Mouse (Mus musculus): ENCODE measurements around the gene Elovl3. TPM values are rescaled to one million over a fixed set of nuclear protein-coding genes. Genes with fewer than 3 reads are reported as not detected.

Gene Elovl3
- total and polyA plus RNA-seq, 2 experiments: 2.6 to 9.8 TPM

- TF ChIP-seq POLR2A (IDR thresholded peaks at IDR 0.05; ENCODE audit: extremely low read depth, insufficient read depth, low read length): 0 out of 2 replicates have a peak, but pooled peaks have one; percentile 28
- TF ChIP-seq CTCF (IDR thresholded peaks at IDR 0.05; ENCODE audit: low read depth, low read length): peak; percentile 90
Measured at GRCm38 (mm10) chr19:46136639-46137580, 5.2 kb downstream of the Elovl3 start.

GRCm38 (mm10) chr19:46140324-46140723 lies 8.6 kb downstream of the Elovl3 start:
- Histone ChIP-seq H3K9ac (ENCODE audit: low read depth, low read length) (no peak overlapping the region), H3K27ac (replicated peaks; ENCODE audit: insufficient read depth, low read depth, low read length) (no peak overlapping the region), H3K36me3 (ENCODE audit: control insufficient read depth, insufficient read depth, low read length) (no peaks in the 10 kb centered on the region), H3K27me3 (ENCODE audit: control insufficient read depth, insufficient read depth, low read length) (no peaks in the 10 kb centered on the region), H3K4me3 (ENCODE audit: insufficient read depth, low read depth, low read length) (no peak overlapping the region), H3K4me1 (ENCODE audit: control insufficient read depth, insufficient read depth, low read length) (peaks cover 8% of the 10 kb centered on the region; the same call in 1 of the 2 replicates), H3K79me2 (ENCODE audit: control insufficient read depth, insufficient read depth, low read length) (no peaks in the 10 kb centered on the region)
- DNase-seq (ENCODE audit: extremely low read depth, low read depth, low spot score): no peak
- TF ChIP-seq CTCF (IDR thresholded peaks at IDR 0.05; ENCODE audit: low read depth, low read length): no peak
- no peak for TF ChIP-seq POLR2A (IDR thresholded peaks at IDR 0.05; ENCODE audit: extremely low read depth, insufficient read depth, low read length)
- WGBS: 80% methylated on average over 2 of the region's 2 CpGs

More at GRCm38 (mm10) chr19:46136639-46137580, 5.2 kb downstream of the Elovl3 start:
- Histone ChIP-seq H3K36me3 (ENCODE audit: control insufficient read depth, insufficient read depth, low read length) (no peaks in the 10 kb centered on the region), H3K9ac (ENCODE audit: low read depth, low read length) (peak overlapping the region; percentile 45), H3K79me2 (ENCODE audit: control insufficient read depth, insufficient read depth, low read length) (no peaks in the 10 kb centered on the region), H3K27me3 (ENCODE audit: control insufficient read depth, insufficient read depth, low read length) (no peaks in the 10 kb centered on the region), H3K4me1 (ENCODE audit: control insufficient read depth, insufficient read depth, low read length) (peaks cover 19% of the 10 kb centered on the region), H3K4me3 (ENCODE audit: insufficient read depth, low read depth, low read length) (peak overlapping the region; percentile 68; the same call in 1 of the 2 replicates), H3K27ac (replicated peaks; ENCODE audit: insufficient read depth, low read depth, low read length) (no peak overlapping the region)
- 2% methylated on average over 49 of the region's 49 CpGs for WGBS
- DNase-seq (ENCODE audit: extremely low read depth, low read depth, low spot score): peak; percentile 71

- Histone ChIP-seq H3K4me3 (ENCODE audit: insufficient read depth, low read depth, low read length) (no peak overlapping the region), H3K27ac (replicated peaks; ENCODE audit: insufficient read depth, low read depth, low read length) (no peak overlapping the region), H3K27me3 (ENCODE audit: control insufficient read depth, insufficient read depth, low read length) (no peaks in the 10 kb centered on the region), H3K36me3 (ENCODE audit: control insufficient read depth, insufficient read depth, low read length) (no peaks in the 10 kb centered on the region), H3K79me2 (ENCODE audit: control insufficient read depth, insufficient read depth, low read length) (no peaks in the 10 kb centered on the region), H3K4me1 (ENCODE audit: control insufficient read depth, insufficient read depth, low read length) (0 out of 2 replicates have a peak, but pooled peaks cover 3% of the 10 kb centered on the region), H3K9ac (ENCODE audit: low read depth, low read length) (no peak overlapping the region)
- no peak for DNase-seq (ENCODE audit: extremely low read depth, low read depth, low spot score)
- no peak for TF ChIP-seq CTCF (IDR thresholded peaks at IDR 0.05; ENCODE audit: low read depth, low read length)
- TF ChIP-seq POLR2A (IDR thresholded peaks at IDR 0.05; ENCODE audit: extremely low read depth, insufficient read depth, low read length): no peak
- 58% methylated on average over 6 of the region's 6 CpGs for WGBS
Measured at GRCm38 (mm10) chr19:46141091-46141490, 9.4 kb downstream of the Elovl3 start.

- Histone ChIP-seq H3K4me1 (ENCODE audit: control insufficient read depth, insufficient read depth, low read length) (peaks cover 5% of the 10 kb centered on the region; the same call in 1 of the 2 replicates), H3K27ac (replicated peaks; ENCODE audit: insufficient read depth, low read depth, low read length) (no peak within 1 kb of the TSS), H3K4me3 (ENCODE audit: insufficient read depth, low read depth, low read length) (peak within 1 kb of the TSS; percentile 67), H3K36me3 (ENCODE audit: control insufficient read depth, insufficient read depth, low read length) (no peaks in the 10 kb centered on the region), H3K9ac (ENCODE audit: low read depth, low read length) (peak within 1 kb of the TSS; percentile 42), H3K79me2 (ENCODE audit: control insufficient read depth, insufficient read depth, low read length) (peaks cover 3% of the 10 kb centered on the region; the same call in 1 of the 2 replicates), H3K27me3 (ENCODE audit: control insufficient read depth, insufficient read depth, low read length) (peaks cover 3% of the 10 kb centered on the region; the same call in 1 of the 2 replicates)
- no peak for DNase-seq (ENCODE audit: extremely low read depth, low read depth, low spot score)
- TF ChIP-seq POLR2A (IDR thresholded peaks at IDR 0.05; ENCODE audit: extremely low read depth, insufficient read depth, low read length) (no peak), CTCF (IDR thresholded peaks at IDR 0.05; ENCODE audit: low read depth, low read length) (no peak)
- WGBS: 4% methylated on average over 47 of the region's 47 CpGs
Measured at GRCm38 (mm10) chr19:46147511-46148371, 16.0 kb downstream of the Elovl3 start, which contains the start of gene Pitx3. Gene Pitx3 (minus strand): TSS chr19:46148326.

- peaks cover 3% of the 10 kb centered on the region; the same call in 1 of the 2 replicates for H3K27me3 ChIP-seq (ENCODE audit: control insufficient read depth, insufficient read depth, low read length)
- WGBS: under 1% methylated on average over 26 of the region's 27 CpGs
- TF ChIP-seq CTCF (IDR thresholded peaks at IDR 0.05; ENCODE audit: low read depth, low read length): no peak
- TF ChIP-seq POLR2A (IDR thresholded peaks at IDR 0.05; ENCODE audit: extremely low read depth, insufficient read depth, low read length): no peak
- peak; percentile 76 for DNase-seq (ENCODE audit: extremely low read depth, low read depth, low spot score)
- H3K27ac ChIP-seq (replicated peaks; ENCODE audit: insufficient read depth, low read depth, low read length): no peak overlapping the region
- peaks cover 9% of the 10 kb centered on the region; the same call in 1 of the 2 replicates for H3K79me2 ChIP-seq (ENCODE audit: control insufficient read depth, insufficient read depth, low read length)
- H3K4me3 ChIP-seq (ENCODE audit: insufficient read depth, low read depth, low read length): peak overlapping the region; percentile 67
- no peaks in the 10 kb centered on the region for H3K36me3 ChIP-seq (ENCODE audit: control insufficient read depth, insufficient read depth, low read length)
- peaks cover 6% of the 10 kb centered on the region for H3K4me1 ChIP-seq (ENCODE audit: control insufficient read depth, insufficient read depth, low read length)
- peak overlapping the region; percentile 42; the same call in 1 of the 2 replicates for H3K9ac ChIP-seq (ENCODE audit: low read depth, low read length)
Measured at GRCm38 (mm10) chr19:46148372-46148760, 16.7 kb downstream of the Elovl3 start.

Data from liver, adult 2 months (tissue).